Mouse (Mus musculus) CH12.LX (cell line): ENCODE data around the gene Rcan1. TPM values are rescaled to one million over a fixed set of nuclear protein-coding genes. Genes with fewer than 3 reads are reported as not detected.

Source experiments
- DNase-seq: peaks from one replicate; pipeline ENCODE4 v3.0.0-alpha.2; 2013; ENCODE audit errors: extremely low read depth
- H3K27ac ChIP-seq: 2 replicates; pipeline ENCODE4 v1.5.1; 2012; ENCODE audit warnings: low read depth, mild to moderate bottlenecking, control low read depth, moderate library complexity; ENCODE audit not compliant: insufficient read depth
- H3K27me3 ChIP-seq: replicated peaks from 2 replicates; pipeline ENCODE3; 2012; ENCODE audit warnings: inconsistent platforms
- H3K36me3 ChIP-seq, 2 experiments: replicated peaks in 1 of 2; 2 replicates each; pipeline versions ENCODE3 to v1.6.1; 2012; ENCODE audit warnings: inconsistent platforms in 1 of 2, low read length in 1 of 2, mild to moderate bottlenecking in 1 of 2, mixed read lengths in 1 of 2, moderate library complexity in 1 of 2; ENCODE audit not compliant: control insufficient read depth in 1 of 2, insufficient read depth in 1 of 2
- H3K4me1 ChIP-seq, 2 experiments: 2 replicates each; pipeline ENCODE4 v1.6.1; 2012; ENCODE audit warnings: inconsistent platforms in 1 of 2, moderate library complexity in 1 of 2; ENCODE audit not compliant: insufficient read depth in 2 of 2, control insufficient read depth in 1 of 2
- H3K4me2 ChIP-seq: 2 replicates; pipeline ENCODE4 v1.6.1; 2012; ENCODE audit warnings: low read depth, mild to moderate bottlenecking, control low read depth; ENCODE audit not compliant: poor library complexity, insufficient read depth, severe bottlenecking
- H3K4me3 ChIP-seq, 3 experiments: fragments of 150-350 bp in 1 of 3; sonication (generic) in 1 of 3; replicated peaks in 1 of 3; 2 replicates each; pipeline versions ENCODE3 to v1.5.1; 2011 to 2012; ENCODE audit warnings: low read depth in 2 of 3, low read length in 2 of 3, mild to moderate bottlenecking in 2 of 3, moderate library complexity in 2 of 3, control low read depth in 1 of 3, improper control_type of control experiment in 1 of 3, inconsistent platforms in 1 of 3, mixed read lengths in 1 of 3; ENCODE audit not compliant: poor library complexity in 1 of 3
- H3K79me2 ChIP-seq: replicated peaks from 2 replicates; pipeline ENCODE4 v1.6.1; 2012; ENCODE audit warnings: mild to moderate bottlenecking, moderate library complexity; ENCODE audit not compliant: control insufficient read depth, poor library complexity, insufficient read depth, severe bottlenecking; ENCODE audit errors: extremely low read depth
- H3K9ac ChIP-seq: 2 replicates; pipeline ENCODE4 v1.6.1; 2012; ENCODE audit warnings: low read depth, mild to moderate bottlenecking, control low read depth, moderate library complexity; ENCODE audit not compliant: insufficient read depth
- H3K9me3 ChIP-seq: replicated peaks from 2 replicates; pipeline ENCODE3; 2012; ENCODE audit warnings: low read length, inconsistent platforms, mixed read lengths
- BHLHE40 ChIP-seq: IDR thresholded peaks from 2 replicates; pipeline ENCODE4 v1.6.1; 2011; ENCODE audit warnings: mild to moderate bottlenecking, low read depth, low read length, improper control_type of control experiment
- CHD1 ChIP-seq: IDR thresholded peaks from 2 replicates; pipeline ENCODE4 v1.6.1; 2012; ENCODE audit warnings: low read depth, low read length, improper control_type of control experiment, inconsistent platforms
- CHD2 ChIP-seq: IDR thresholded peaks from 2 replicates; pipeline ENCODE4 v1.6.1; 2011; ENCODE audit warnings: low read length, improper control_type of control experiment
- CTCF ChIP-seq, 2 experiments: IDR thresholded peaks in 1 of 2; conservative IDR thresholded peaks in 1 of 2; 2 replicates each; pipeline ENCODE4 v1.5.1; 2011 to 2012; ENCODE audit warnings: low read depth in 2 of 2, low read length in 2 of 2, improper control_type of control experiment in 1 of 2, inconsistent platforms in 1 of 2, mild to moderate bottlenecking in 1 of 2, moderate library complexity in 1 of 2
- ETS1 ChIP-seq: conservative IDR thresholded peaks from 2 replicates; pipeline ENCODE4 v1.6.1; 2012; ENCODE audit warnings: low read depth, mild to moderate bottlenecking, inconsistent platforms, low read length, improper control_type of control experiment, moderate library complexity
- GABPA ChIP-seq: IDR thresholded peaks from 2 replicates; pipeline ENCODE4 v1.6.1; 2012; ENCODE audit warnings: low read depth, low read length, improper control_type of control experiment, inconsistent platforms; ENCODE audit not compliant: insufficient replicate concordance
- JUN ChIP-seq: IDR thresholded peaks from 2 replicates; pipeline ENCODE4 v1.6.1; 2011; ENCODE audit warnings: low read depth, mild to moderate bottlenecking, low read length, improper control_type of control experiment, moderate library complexity; ENCODE audit not compliant: insufficient read depth
- JUND ChIP-seq: conservative IDR thresholded peaks from 2 replicates; pipeline ENCODE4 v1.6.1; 2011; ENCODE audit warnings: low read depth, low read length, improper control_type of control experiment
- KAT2A ChIP-seq: IDR thresholded peaks from 2 replicates; pipeline ENCODE4 v1.6.1; 2012; ENCODE audit warnings: low read length, improper control_type of control experiment, inconsistent platforms; ENCODE audit not compliant: insufficient replicate concordance
- MAFK ChIP-seq: IDR thresholded peaks from 2 replicates; pipeline ENCODE4 v1.6.1; 2011; ENCODE audit warnings: low read length, improper control_type of control experiment; ENCODE audit not compliant: insufficient replicate concordance
- MAX ChIP-seq: IDR thresholded peaks from 2 replicates; pipeline ENCODE4 v1.6.1; 2011; ENCODE audit warnings: low read length, improper control_type of control experiment
- MEF2A ChIP-seq: IDR thresholded peaks from 2 replicates; pipeline ENCODE4 v1.6.1; 2014; ENCODE audit warnings: low read depth, mild to moderate bottlenecking, inconsistent platforms, low read length, improper control_type of control experiment, borderline replicate concordance
- NELFE ChIP-seq: IDR thresholded peaks from 2 replicates; pipeline ENCODE4 v1.6.1; 2011; ENCODE audit warnings: low read depth, low read length, improper control_type of control experiment
- PAX5 ChIP-seq: IDR thresholded peaks from 2 replicates; pipeline ENCODE4 v1.6.1; 2012; ENCODE audit warnings: low read length, inconsistent platforms, mixed read lengths
- RAD21 ChIP-seq: IDR thresholded peaks from 2 replicates; pipeline ENCODE4 v1.6.1; 2011; ENCODE audit warnings: low read depth, mild to moderate bottlenecking, low read length, improper control_type of control experiment, moderate library complexity
- RCOR1 ChIP-seq: conservative IDR thresholded peaks from 2 replicates; pipeline ENCODE4 v1.6.1; 2012; ENCODE audit warnings: low read depth, mild to moderate bottlenecking, inconsistent platforms, low read length, improper control_type of control experiment
- SIN3A ChIP-seq: IDR thresholded peaks from 2 replicates; pipeline ENCODE4 v1.6.1; 2012; ENCODE audit warnings: low read length, improper control_type of control experiment, inconsistent platforms
- TBP ChIP-seq: conservative IDR thresholded peaks from 2 replicates; pipeline ENCODE4 v1.6.1; 2011; ENCODE audit warnings: low read depth, low read length, improper control_type of control experiment
- TCF12 ChIP-seq: IDR thresholded peaks from 2 replicates; pipeline ENCODE4 v1.6.1; 2014; ENCODE audit warnings: low read depth, mild to moderate bottlenecking, inconsistent platforms, low read length, improper control_type of control experiment
- UBTF ChIP-seq: IDR thresholded peaks from 2 replicates; pipeline ENCODE4 v1.6.1; 2012; ENCODE audit warnings: low read depth, mild to moderate bottlenecking, inconsistent platforms, low read length, improper control_type of control experiment, moderate library complexity
- USF1 ChIP-seq: IDR thresholded peaks from 2 replicates; pipeline ENCODE4 v1.6.1; 2014; ENCODE audit warnings: low read depth, mild to moderate bottlenecking, inconsistent platforms, low read length, improper control_type of control experiment
- ZC3H11A ChIP-seq: IDR thresholded peaks from 2 replicates; pipeline ENCODE4 v1.6.1; 2012; ENCODE audit warnings: low read depth, mild to moderate bottlenecking, inconsistent platforms, low read length, improper control_type of control experiment
- ZKSCAN1 ChIP-seq: IDR thresholded peaks from 2 replicates; pipeline ENCODE4 v1.6.1; 2012; ENCODE audit warnings: low read depth, inconsistent platforms, low read length, improper control_type of control experiment, borderline replicate concordance
- ZMIZ1 ChIP-seq: IDR thresholded peaks from 2 replicates; pipeline ENCODE4 v1.6.1; 2012; ENCODE audit warnings: low read depth, mild to moderate bottlenecking, inconsistent platforms, low read length, improper control_type of control experiment
- ZNF384 ChIP-seq: IDR thresholded peaks from 2 replicates; pipeline ENCODE4 v1.6.1; 2012; ENCODE audit warnings: low read depth, low read length, improper control_type of control experiment, inconsistent platforms
- dilution Hi-C: fragments of 300-500 bp; cut with MboI; formaldehyde crosslinking; loops from 2 replicates; pipeline ENCODE4 v1.14.3; 2020; ENCODE audit warnings: low sequenced_read_pairs; ENCODE audit not compliant: extremely low pct_unique_long_range_greater_than_20kb, extremely low pct_ligation_motif_present
- in situ Hi-C: fragments of 300-500 bp; cut with MboI; formaldehyde crosslinking; loops from 3 replicates; pipeline ENCODE4 v1.14.3; 2019; ENCODE audit warnings: low sequenced_read_pairs, low pct_ligation_motif_present, low pct_unique_long_range_greater_than_20kb, mixed read lengths
- polyA plus RNA-seq: library from polyadenylated mRNA; unstranded; fragments of >175 nt; gene quantifications from 2 replicates; pipeline ENCODE4 v1.2.1, GENCODE M21; 2012; ENCODE audit warnings: low read depth; ENCODE audit not compliant: insufficient read length
- total RNA-seq, 2 experiments: library from RNA; depleted of rRNA; stranded (reverse); fragments of 300-350 nt in 1 of 2; fragments of >200 nt in 1 of 2; gene quantifications; 2 replicates each; pipeline ENCODE4 v1.2.3; 2012 to 2014

Rcan1 gene
- total and polyA plus RNA-seq, 3 experiments, result 10.0 to 15.3 (median 12.4) TPM

GRCm38 (mm10) chr16:92489356-92489755 is 18.7 kb upstream of the Rcan1 start:
- no peaks in the 10 kb centered on the region for H3K36me3 ChIP-seq
- H3K27me3 ChIP-seq, result no peaks in the 10 kb centered on the region
- H3K4me2 ChIP-seq, result no peak overlapping the region

DNA sequence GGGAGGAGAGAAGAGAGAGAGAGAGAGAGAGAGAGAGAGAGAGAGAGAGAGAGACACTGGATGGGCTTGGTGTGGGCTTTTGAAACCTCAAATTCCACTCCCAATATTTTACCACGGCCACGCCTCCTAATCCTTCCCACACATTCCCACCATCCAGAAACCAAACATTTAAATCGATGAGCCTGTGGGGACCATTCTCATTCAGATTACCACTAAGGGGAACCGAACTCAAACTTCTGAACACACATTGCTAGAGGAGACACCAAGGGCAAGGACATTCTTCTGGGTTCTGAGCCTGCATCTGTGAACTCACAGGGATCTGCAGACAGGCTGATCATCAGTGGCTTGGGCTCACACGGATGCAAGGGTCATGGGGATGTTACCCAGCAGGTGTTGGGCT is 17.8 kb upstream of the Rcan1 start:
- Histone ChIP-seq H3K27ac (no peak overlapping the region), H3K79me2 (no peaks in the 10 kb centered on the region), H3K36me3 (no peaks in the 10 kb centered on the region), H3K9ac (no peak overlapping the region), H3K9me3 (peaks cover 3% of the 10 kb centered on the region), H3K4me1 (peaks cover 14% of the 10 kb centered on the region in 2 experiments), H3K4me3 (no peak overlapping the region), H3K4me2 (no peak overlapping the region)
- in situ Hi-C loops, result no loop called here
- dilution Hi-C loops, result no loop called here
- no peak for DNase-seq
- TF ChIP-seq NELFE, result no peak
- no peak for TF ChIP-seq RAD21
- no peak for TF ChIP-seq CHD1
- no peak for TF ChIP-seq SIN3A
- no peak for TF ChIP-seq GABPA
- no peak for TF ChIP-seq ZKSCAN1
- TF ChIP-seq ZC3H11A, result no peak
- no peak for TF ChIP-seq MAFK
- no peak for TF ChIP-seq TBP
- no peak for TF ChIP-seq PAX5
- TF ChIP-seq MAX, result no peak
- TF ChIP-seq TCF12, result no peak
- TF ChIP-seq CHD2, result no peak
- no peak for TF ChIP-seq ZNF384
- TF ChIP-seq ETS1, result no peak
- TF ChIP-seq, all 38 proteins: peak for 0
- no peaks in the 10 kb centered on the region for H3K27me3 ChIP-seq

More at GRCm38 (mm10) chr16:92489356-92489755, 18.7 kb upstream of the Rcan1 start:
- in situ Hi-C loops, result no loop called here
- no peaks in the 10 kb centered on the region for H3K79me2 ChIP-seq
- no peak overlapping the region for H3K9ac ChIP-seq
- no peak overlapping the region for H3K27ac ChIP-seq
- no peak for DNase-seq
- H3K4me3 ChIP-seq, result no peak overlapping the region
- peaks cover 14% of the 10 kb centered on the region in 2 experiments for H3K4me1 ChIP-seq
- H3K9me3 ChIP-seq, result peaks cover 3% of the 10 kb centered on the region
- TF ChIP-seq CTCF (conservative IDR thresholded peaks at IDR 0.05 in 1 of 2, IDR thresholded peaks at IDR 0.05 in 1 of 2; ENCODE audit: low read depth in 2 of 2, low read length in 2 of 2) (no peak), BHLHE40 (no peak), ZMIZ1 (no peak), MAX (no peak), UBTF (no peak), MAFK (no peak), USF1 (no peak), JUN (no peak), SIN3A (no peak), KAT2A (no peak), MEF2A (no peak), CHD2 (no peak), RCOR1 (no peak), JUND (no peak)
- dilution Hi-C loops, result no loop called here
